Mouse (Mus musculus): ENCODE results near the gene Rmnd5b. TPM values are rescaled to one million over a fixed set of nuclear protein-coding genes. Genes with fewer than 3 reads are reported as not detected.

The Rmnd5b gene
- polyA plus RNA-seq, 1 experiment = 41.0 TPM

DNA sequence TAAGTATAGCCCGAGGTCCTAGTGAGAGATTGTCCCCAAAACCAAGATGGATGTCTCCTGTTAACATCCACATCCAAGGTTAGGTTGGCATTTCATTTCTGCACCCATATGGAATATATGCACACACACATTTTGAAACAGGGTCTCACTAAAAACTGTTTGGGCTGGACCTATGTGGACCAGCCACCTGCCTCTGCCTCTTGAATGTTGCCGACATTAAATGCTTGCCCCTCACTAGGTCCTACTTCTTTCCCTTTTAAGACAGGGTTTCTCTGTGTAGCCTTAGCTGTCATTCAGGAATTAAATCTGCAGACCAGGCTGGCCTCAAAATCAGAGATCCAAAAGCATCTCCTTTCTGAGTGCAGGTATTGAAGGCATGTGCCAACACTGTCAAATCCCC, 38.1 kb downstream of the Rmnd5b start:
- Histone ChIP-seq H3ac (ENCODE audit: control insufficient read depth, insufficient read length) (no peak overlapping the region), H3K4me3 (no peak overlapping the region), H3K4me2 (ENCODE audit: low read depth) (no peak overlapping the region), H3K27me3 (ENCODE audit: control insufficient read depth, insufficient read depth, insufficient read length) (no peaks in the 10 kb centered on the region), H3K79me2 (ENCODE audit: control insufficient read depth, insufficient read depth) (peaks cover 20% of the 10 kb centered on the region), H3K36me3 (ENCODE audit: control insufficient read depth, insufficient read depth) (peaks cover 92% of the 10 kb centered on the region)
- TF ChIP-seq USF1 (IDR thresholded peaks at IDR 0.05; ENCODE audit: low read depth) (no peak), MAX (IDR thresholded peaks at IDR 0.05; ENCODE audit: low read depth) (no peak), REST (IDR thresholded peaks at IDR 0.05; ENCODE audit: insufficient read depth, insufficient read length) (no peak), TCF3 (IDR thresholded peaks at IDR 0.05; ENCODE audit: insufficient read length, low read depth) (no peak), POLR2A (IDR thresholded peaks at IDR 0.05; ENCODE audit: insufficient read length, low read depth) (no peak), SRF (IDR thresholded peaks at IDR 0.05; ENCODE audit: control insufficient read depth, insufficient read length, low read depth) (no peak), E2F4 (IDR thresholded peaks at IDR 0.05; ENCODE audit: insufficient read depth) (no peak), POLR2AphosphoS2 (IDR thresholded peaks at IDR 0.05; ENCODE audit: insufficient read length, low read depth) (no peak), MYOD1 (IDR thresholded peaks at IDR 0.05; ENCODE audit: control insufficient read depth in 1 of 3, insufficient read length in 2 of 3, low read depth in 2 of 3) (no peak), CEBPB (IDR thresholded peaks at IDR 0.05; ENCODE audit: insufficient read depth, poor library complexity, severe bottlenecking) (no peak), TCF12 (IDR thresholded peaks at IDR 0.05; ENCODE audit: insufficient read depth, poor library complexity, severe bottlenecking) (no peak), MYOG (IDR thresholded peaks at IDR 0.05; ENCODE audit: control insufficient read depth in 1 of 3, insufficient read depth in 1 of 3, insufficient read length in 2 of 3, low read depth in 2 of 3) (no peak)

DNA sequence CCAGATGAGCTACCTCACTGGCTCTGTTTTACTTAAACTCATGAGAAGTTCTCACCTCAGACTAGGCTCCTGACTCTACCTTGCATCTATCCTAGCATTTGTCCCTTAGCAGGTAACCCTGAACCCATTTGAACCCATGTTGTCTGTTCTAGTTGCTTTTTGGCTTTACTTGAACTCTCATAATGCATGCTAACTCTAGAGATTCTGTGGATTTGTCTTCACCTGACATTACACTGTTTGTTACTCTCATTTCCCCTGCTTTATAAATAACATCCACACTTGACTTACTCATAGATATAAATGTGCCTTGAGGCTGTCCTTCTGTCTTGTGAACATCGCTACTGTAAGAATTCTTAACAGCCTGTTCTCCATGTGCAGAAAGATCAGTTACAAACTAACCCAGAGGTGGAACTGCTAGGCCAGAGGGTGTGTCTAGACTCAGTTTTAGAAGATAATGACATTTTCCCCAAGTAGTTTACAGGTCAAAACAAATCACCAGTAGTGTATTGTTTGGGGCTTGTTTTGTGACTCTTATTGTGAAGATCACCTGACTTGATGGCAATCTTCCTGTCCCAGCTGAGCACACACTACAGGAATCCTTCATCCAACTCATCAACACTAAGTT, 40.1 kb downstream of the Rmnd5b start:
- H3K4me3 ChIP-seq = no peak overlapping the region
- peaks cover 88% of the 10 kb centered on the region for H3K36me3 ChIP-seq (ENCODE audit: control insufficient read depth, insufficient read depth)
- no peaks in the 10 kb centered on the region for H3K27me3 ChIP-seq (ENCODE audit: control insufficient read depth, insufficient read depth, insufficient read length)
- H3K4me2 ChIP-seq (ENCODE audit: low read depth) = no peak overlapping the region
- H3ac ChIP-seq (ENCODE audit: control insufficient read depth, insufficient read length) = no peak overlapping the region
- H3K79me2 ChIP-seq (ENCODE audit: control insufficient read depth, insufficient read depth) = peaks cover 6% of the 10 kb centered on the region
- TF ChIP-seq REST (IDR thresholded peaks at IDR 0.05; ENCODE audit: insufficient read depth, insufficient read length) (no peak), MYOD1 (IDR thresholded peaks at IDR 0.05; ENCODE audit: control insufficient read depth in 1 of 3, insufficient read length in 2 of 3, low read depth in 2 of 3) (no peak), TCF12 (IDR thresholded peaks at IDR 0.05; ENCODE audit: insufficient read depth, poor library complexity, severe bottlenecking) (no peak), MYOG (IDR thresholded peaks at IDR 0.05; ENCODE audit: control insufficient read depth in 1 of 3, insufficient read depth in 1 of 3, insufficient read length in 2 of 3, low read depth in 2 of 3) (no peak), CEBPB (IDR thresholded peaks at IDR 0.05; ENCODE audit: insufficient read depth, poor library complexity, severe bottlenecking) (no peak), E2F4 (IDR thresholded peaks at IDR 0.05; ENCODE audit: insufficient read depth) (no peak)

DNA sequence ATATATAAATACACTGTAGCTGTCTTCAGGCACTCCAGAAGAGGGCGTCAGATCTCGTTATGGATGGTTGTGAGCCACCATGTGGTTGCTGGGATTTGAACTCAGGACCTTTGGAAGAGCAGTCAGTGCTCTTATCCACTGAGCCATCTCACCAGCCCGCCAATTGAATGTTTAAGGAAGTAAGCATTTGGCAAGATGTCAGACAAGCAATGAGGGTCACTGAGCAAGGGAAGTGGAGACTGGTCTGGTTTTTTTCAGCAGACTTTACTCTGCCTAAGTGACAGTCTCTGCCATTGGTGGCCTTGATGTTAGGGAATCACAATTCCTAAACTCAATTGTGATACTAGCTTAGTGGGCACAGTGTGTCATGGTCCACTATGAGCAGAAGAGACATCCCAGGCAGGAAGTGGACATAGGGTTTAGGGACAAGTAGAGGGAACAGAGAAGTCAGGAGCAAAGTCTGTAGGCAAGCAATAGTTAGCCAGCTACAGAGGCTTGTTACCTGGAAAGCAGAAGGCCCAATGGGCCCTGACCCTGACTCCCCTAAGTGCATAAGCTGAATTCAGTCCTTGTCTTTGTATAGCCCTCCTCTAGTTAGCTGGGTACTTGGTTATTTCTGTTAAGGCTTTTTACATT, 40.9 kb downstream of the Rmnd5b start:
- no peak overlapping the region for H3ac ChIP-seq (ENCODE audit: control insufficient read depth, insufficient read length)
- no peaks in the 10 kb centered on the region for H3K27me3 ChIP-seq (ENCODE audit: control insufficient read depth, insufficient read depth, insufficient read length)
- no peak for TF ChIP-seq TCF12 (IDR thresholded peaks at IDR 0.05; ENCODE audit: insufficient read depth, poor library complexity, severe bottlenecking)
- TF ChIP-seq POLR2A (IDR thresholded peaks at IDR 0.05; ENCODE audit: insufficient read length, low read depth) = no peak
- TF ChIP-seq MAX (IDR thresholded peaks at IDR 0.05; ENCODE audit: low read depth) = no peak
- no peak for TF ChIP-seq MYOD1 (IDR thresholded peaks at IDR 0.05; ENCODE audit: control insufficient read depth in 1 of 3, insufficient read length in 2 of 3, low read depth in 2 of 3)
- TF ChIP-seq TCF3 (IDR thresholded peaks at IDR 0.05; ENCODE audit: insufficient read length, low read depth) = no peak
- TF ChIP-seq POLR2AphosphoS2 (IDR thresholded peaks at IDR 0.05; ENCODE audit: insufficient read length, low read depth) = peak; percentile 47
- no peak for TF ChIP-seq USF1 (IDR thresholded peaks at IDR 0.05; ENCODE audit: low read depth)
- no peak for TF ChIP-seq CEBPB (IDR thresholded peaks at IDR 0.05; ENCODE audit: insufficient read depth, poor library complexity, severe bottlenecking)
- peaks cover 6% of the 10 kb centered on the region for H3K79me2 ChIP-seq (ENCODE audit: control insufficient read depth, insufficient read depth)
- H3K4me3 ChIP-seq = no peak overlapping the region
- peaks cover 81% of the 10 kb centered on the region for H3K36me3 ChIP-seq (ENCODE audit: control insufficient read depth, insufficient read depth)
- no peak overlapping the region for H3K4me2 ChIP-seq (ENCODE audit: low read depth)

DNA sequence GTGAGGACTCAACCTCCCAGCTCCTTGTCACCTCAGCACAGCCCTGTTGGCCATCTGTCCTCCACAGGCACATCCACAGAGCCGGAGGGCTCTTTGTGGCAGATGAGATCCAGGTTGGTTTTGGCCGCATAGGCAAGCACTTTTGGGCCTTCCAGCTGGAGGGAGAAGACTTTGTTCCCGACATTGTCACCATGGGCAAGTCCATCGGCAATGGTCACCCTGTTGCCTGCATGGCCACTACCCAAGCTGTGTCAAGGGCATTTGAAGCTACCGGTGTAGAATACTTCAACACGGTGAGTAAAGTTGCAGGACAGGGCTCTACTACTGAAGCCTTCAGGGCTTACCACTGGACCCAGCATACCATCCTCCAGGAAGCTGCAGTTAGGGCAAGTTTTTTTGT, 41.8 kb downstream of the Rmnd5b start:
- no peak overlapping the region for H3K4me2 ChIP-seq (ENCODE audit: low read depth)
- H3K27me3 ChIP-seq (ENCODE audit: control insufficient read depth, insufficient read depth, insufficient read length) = no peaks in the 10 kb centered on the region
- H3K4me3 ChIP-seq = no peak overlapping the region
- no peak overlapping the region for H3ac ChIP-seq (ENCODE audit: control insufficient read depth, insufficient read length)
- H3K36me3 ChIP-seq (ENCODE audit: control insufficient read depth, insufficient read depth) = peaks cover 75% of the 10 kb centered on the region
- H3K79me2 ChIP-seq (ENCODE audit: control insufficient read depth, insufficient read depth) = no peaks in the 10 kb centered on the region
- peak; percentile 31 for TF ChIP-seq POLR2A (IDR thresholded peaks at IDR 0.05; ENCODE audit: insufficient read length, low read depth)
- TF ChIP-seq REST (IDR thresholded peaks at IDR 0.05; ENCODE audit: insufficient read depth, insufficient read length) = no peak
- TF ChIP-seq POLR2AphosphoS2 (IDR thresholded peaks at IDR 0.05; ENCODE audit: insufficient read length, low read depth) = peak; percentile 56
- no peak for TF ChIP-seq E2F4 (IDR thresholded peaks at IDR 0.05; ENCODE audit: insufficient read depth)

DNA sequence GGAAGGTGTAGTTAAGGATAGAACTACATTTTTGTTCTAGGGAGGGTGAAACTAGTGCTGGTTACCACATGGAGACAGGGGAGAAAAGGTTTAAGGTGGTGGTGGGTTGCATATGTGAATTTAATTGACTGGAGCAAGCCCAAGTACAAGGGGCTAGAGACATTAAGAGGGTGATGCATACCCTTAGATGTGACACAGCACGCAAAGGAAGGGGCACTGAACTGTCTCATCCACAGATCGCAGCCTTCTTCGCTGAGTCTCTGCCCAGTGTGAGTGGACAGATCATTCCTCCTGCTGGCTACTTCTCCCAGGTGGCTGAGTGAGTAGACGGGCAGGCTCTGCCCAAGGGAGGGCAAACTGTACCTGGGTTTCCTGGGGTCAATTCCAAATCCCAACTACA, 42.3 kb downstream of the Rmnd5b start:
- TF ChIP-seq POLR2AphosphoS2 (IDR thresholded peaks at IDR 0.05; ENCODE audit: insufficient read length, low read depth) = peak; percentile 71
- TF ChIP-seq TCF3 (IDR thresholded peaks at IDR 0.05; ENCODE audit: insufficient read length, low read depth) = no peak
- peak; percentile 21 for TF ChIP-seq POLR2A (IDR thresholded peaks at IDR 0.05; ENCODE audit: insufficient read length, low read depth)
- peaks cover 72% of the 10 kb centered on the region for H3K36me3 ChIP-seq (ENCODE audit: control insufficient read depth, insufficient read depth)
- H3K27me3 ChIP-seq (ENCODE audit: control insufficient read depth, insufficient read depth, insufficient read length) = no peaks in the 10 kb centered on the region
- no peak overlapping the region for H3K4me2 ChIP-seq (ENCODE audit: low read depth)
- no peak overlapping the region for H3K4me3 ChIP-seq
- no peak overlapping the region for H3ac ChIP-seq (ENCODE audit: control insufficient read depth, insufficient read length)
- no peaks in the 10 kb centered on the region for H3K79me2 ChIP-seq (ENCODE audit: control insufficient read depth, insufficient read depth)
